Mouse (Mus musculus) thymus, adult 2 months (tissue): ENCODE results near the gene Tmprss7.

Experiments used
- CTCF ChIP-seq: fragments of 200-500 bp; IDR thresholded peaks from 2 replicates; pipeline ENCODE4 v1.5.1; 2012; ENCODE audit warnings: mild to moderate bottlenecking, control low read depth, low read length, moderate library complexity, borderline replicate concordance; ENCODE audit not compliant: control insufficient read depth, poor library complexity, insufficient read depth; ENCODE audit errors: extremely low read depth
- POLR2A ChIP-seq: fragments of 200-500 bp; IDR thresholded peaks from 2 replicates; pipeline ENCODE4 v1.6.1; 2012; ENCODE audit warnings: mild to moderate bottlenecking, low read length, control low read depth, moderate library complexity; ENCODE audit not compliant: control insufficient read depth, poor library complexity, insufficient read depth; ENCODE audit errors: extremely low read depth

GRCm38 (mm10) chr16:45653934-45654332 lies 39.5 kb downstream of the Tmprss7 start, which contains the start of gene BC016579:
- TF ChIP-seq POLR2A (no peak), CTCF (no peak)
